Mouse (Mus musculus) liver, embryonic 14.5 days (tissue): Measurements from ENCODE around the gene Chp2. TPM values are rescaled to one million over a fixed set of nuclear protein-coding genes. Genes with fewer than 3 reads are reported as not detected.

Experiments used
- ATAC-seq: fragments of 200-750 bp; cut with Nextera tagmentation; 2 replicates; pipeline ENCODE4 v1.8.0; 2017; ENCODE audit warnings: moderate number of reproducible peaks, mild to moderate bottlenecking, moderate library complexity; ENCODE audit not compliant: insufficient read depth
- DNase-seq, 3 experiments: peaks; one replicate each; pipeline ENCODE4 v3.0.0-alpha.2; 2012 to 2013; ENCODE audit warnings: low read depth in 3 of 3, low spot score in 3 of 3
- H3K27ac ChIP-seq: fragments of 300-500 bp; sonication (generic); 2 replicates; pipeline ENCODE4 v1.5.1; 2014; ENCODE audit warnings: moderate library complexity, mild to moderate bottlenecking, control low read depth, inconsistent platforms
- H3K27me3 ChIP-seq: fragments of 300-500 bp; sonication (generic); 2 replicates; pipeline ENCODE4 v1.6.1; 2014; ENCODE audit warnings: mild to moderate bottlenecking, low read length, moderate library complexity; ENCODE audit not compliant: control insufficient read depth, insufficient read depth
- H3K36me3 ChIP-seq: fragments of 300-500 bp; sonication (generic); replicated peaks from 2 replicates; pipeline ENCODE4 v1.6.1; 2014; ENCODE audit warnings: low read depth; ENCODE audit not compliant: control insufficient read depth, insufficient read depth
- H3K4me1 ChIP-seq, 2 experiments: fragments of 200-500 bp in 1 of 2; fragments of 300-500 bp in 1 of 2; sonication (generic) in 1 of 2; replicated peaks; 2 replicates each; pipeline ENCODE4 v1.6.1; 2012 to 2014; ENCODE audit warnings: antibody characterized with exemption in 1 of 2, inconsistent platforms in 1 of 2, low read length in 1 of 2; ENCODE audit not compliant: control insufficient read depth in 2 of 2, insufficient read depth in 2 of 2
- H3K4me2 ChIP-seq: fragments of 300-500 bp; sonication (generic); 2 replicates; pipeline ENCODE4 v1.6.1; 2014; ENCODE audit warnings: low read depth, mild to moderate bottlenecking, control low read depth, moderate library complexity
- H3K4me3 ChIP-seq, 2 experiments: fragments of 200-500 bp in 1 of 2; fragments of 300-500 bp in 1 of 2; sonication (generic) in 1 of 2; 2 replicates each; pipeline ENCODE4 v1.5.1; 2012 to 2014; ENCODE audit warnings: low read depth in 2 of 2, low read length in 2 of 2, mild to moderate bottlenecking in 2 of 2, control low read depth in 1 of 2, inconsistent platforms in 1 of 2, moderate library complexity in 1 of 2; ENCODE audit not compliant: insufficient read depth in 1 of 2
- H3K9ac ChIP-seq: fragments of 300-500 bp; sonication (generic); replicated peaks from 2 replicates; pipeline ENCODE4 v1.6.1; 2014; ENCODE audit warnings: mild to moderate bottlenecking, control low read depth, moderate library complexity
- H3K9me3 ChIP-seq: fragments of 300-500 bp; sonication (generic); 2 replicates; pipeline ENCODE4 v1.6.1; 2016; ENCODE audit warnings: low read length, mixed read lengths; ENCODE audit not compliant: control insufficient read depth
- CTCF ChIP-seq: IDR thresholded peaks from 2 replicates; pipeline ENCODE4 v1.5.1; 2016; ENCODE audit warnings: antibody characterized with exemption, low read depth, control low read depth
- EP300 ChIP-seq: IDR thresholded peaks from 2 replicates; pipeline ENCODE4 v1.6.1; 2016; ENCODE audit warnings: antibody characterized with exemption, low read depth
- WGBS: fragments of 180-500 bp; shearing (Covaris S2); extraction: QIAGEN DNeasy Blood & Tissue Kit; methylation state at CpG from one replicate; pipeline ENCODE4 v1.1.7; 2014; ENCODE audit not compliant: insufficient replicate concordance; 5-methylcytosine and 5-hydroxymethylcytosine counted together
- polyA plus RNA-seq, 2 experiments: library from polyadenylated mRNA; depleted of rRNA in 1 of 2; stranded (reverse) in 1 of 2; unstranded in 1 of 2; fragments of >200 nt; fragmentation: Nextera tagmentation in 1 of 2; extraction: Ambion mirVana in 1 of 2; gene quantifications; 2 replicates each; pipeline versions ENCODE4 v1.2.1 to v1.2.3; 2012 to 2014

The Chp2 gene
- polyA plus RNA-seq, 2 experiments, result 0.50 to 1.4 TPM

DNA sequence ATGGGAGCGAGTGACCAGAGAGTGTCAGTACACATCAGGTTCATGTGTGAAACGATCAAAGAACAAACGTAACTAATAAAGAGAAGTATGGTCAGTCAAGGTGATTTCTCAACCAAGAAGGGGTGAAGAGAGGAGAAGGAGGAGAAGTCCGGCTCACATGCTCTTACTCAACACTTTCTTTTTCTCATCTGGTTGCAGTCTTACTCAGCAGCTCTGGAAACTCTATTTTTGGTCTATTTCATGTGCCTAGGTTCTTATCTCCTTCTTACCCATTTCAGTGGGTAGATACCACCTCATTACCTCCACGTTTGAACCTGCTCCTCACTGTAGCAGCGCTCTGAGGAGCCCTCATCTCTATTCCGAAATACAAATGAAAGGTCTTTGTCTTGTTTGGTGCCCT lies 37.4 kb downstream of the Chp2 start:
- TF ChIP-seq CTCF, result no peak
- no peak for TF ChIP-seq EP300
- Histone ChIP-seq H3K27me3 (no peaks in the 10 kb centered on the region), H3K9me3 (no peaks in the 10 kb centered on the region), H3K9ac (no peak overlapping the region), H3K4me1 (no peaks in the 10 kb centered on the region; a peak in 2 of 4 replicates), H3K36me3 (no peaks in the 10 kb centered on the region), H3K4me2 (no peak overlapping the region), H3K4me3 (no peak overlapping the region), H3K27ac (no peak overlapping the region)
- no peak for DNase-seq
- ATAC-seq, result no peak
- 44% methylated on average over 7 of the region's 7 CpGs for WGBS

DNA sequence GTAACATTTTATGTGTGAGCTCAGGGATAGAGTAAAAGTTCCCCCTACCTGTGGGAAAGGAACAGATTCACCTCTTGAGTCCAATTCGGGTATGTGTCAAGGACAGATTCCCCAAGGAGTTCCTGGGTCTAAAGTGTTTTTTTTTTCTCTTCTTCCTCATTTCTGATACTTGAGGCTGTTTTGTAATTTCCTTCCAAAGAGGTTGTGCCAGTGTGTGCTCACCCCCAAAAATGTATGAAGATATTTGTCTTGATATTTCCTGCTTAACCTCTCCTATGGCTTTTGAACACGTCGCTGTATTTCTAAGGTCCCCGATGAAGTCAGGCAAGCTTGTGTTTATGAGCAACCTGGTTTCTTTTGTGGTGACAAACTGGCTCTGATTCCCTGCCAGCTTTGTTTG lies 39.2 kb downstream of the Chp2 start:
- H3K9me3 ChIP-seq, result no peaks in the 10 kb centered on the region
- DNase-seq, result no peak
- H3K4me1 ChIP-seq, result no peaks in the 10 kb centered on the region; a peak in 2 of 4 replicates
- 51% methylated on average over 4 of the region's 4 CpGs for WGBS
- no peaks in the 10 kb centered on the region for H3K36me3 ChIP-seq
- H3K27ac ChIP-seq, result no peak overlapping the region
- ATAC-seq, result no peak
- no peaks in the 10 kb centered on the region for H3K27me3 ChIP-seq
- H3K9ac ChIP-seq, result no peak overlapping the region
- no peak overlapping the region for H3K4me3 ChIP-seq
- H3K4me2 ChIP-seq, result no peak overlapping the region
- no peak for TF ChIP-seq EP300
- TF ChIP-seq CTCF, result no peak

DNA sequence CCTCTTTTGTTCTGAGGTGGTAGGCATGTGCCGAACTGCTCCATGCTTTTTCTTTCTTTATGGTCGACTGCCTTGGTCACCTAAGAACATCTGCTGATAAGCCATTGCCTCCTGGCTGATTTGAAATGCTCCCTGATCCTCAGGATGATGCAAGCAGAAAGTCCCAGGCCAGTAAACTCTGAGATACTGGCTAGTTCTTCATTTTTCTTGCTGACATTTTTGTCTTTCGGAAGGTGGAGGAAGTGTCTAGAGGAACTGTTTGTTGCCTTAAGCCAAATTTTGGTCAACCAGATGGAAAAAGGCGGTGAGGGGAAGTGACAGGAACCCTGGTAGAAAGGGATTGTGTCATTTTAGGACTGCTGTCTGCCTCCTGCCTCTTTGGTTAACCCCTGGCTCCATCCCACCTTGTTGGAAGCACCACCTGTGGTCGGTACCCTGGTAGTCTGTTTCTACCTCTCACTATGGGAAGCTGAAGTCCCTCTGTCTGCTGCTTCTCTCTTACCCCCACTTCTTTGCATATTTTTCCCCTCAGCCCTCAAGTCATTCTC lies 40.8 kb downstream of the Chp2 start:
- H3K9ac ChIP-seq, result no peak overlapping the region
- ATAC-seq (no peak), DNase-seq (no peak)
- no peaks in the 10 kb centered on the region; a peak in 2 of 4 replicates for H3K4me1 ChIP-seq
- H3K27ac ChIP-seq, result no peak overlapping the region
- H3K27me3 ChIP-seq, result no peaks in the 10 kb centered on the region
- WGBS, result 33% methylated on average over 5 of the region's 5 CpGs
- H3K4me3 ChIP-seq, result no peak overlapping the region
- H3K4me2 ChIP-seq, result no peak overlapping the region
- TF ChIP-seq CTCF (no peak), EP300 (no peak)
- H3K9me3 ChIP-seq, result no peaks in the 10 kb centered on the region
- H3K36me3 ChIP-seq, result no peaks in the 10 kb centered on the region

DNA sequence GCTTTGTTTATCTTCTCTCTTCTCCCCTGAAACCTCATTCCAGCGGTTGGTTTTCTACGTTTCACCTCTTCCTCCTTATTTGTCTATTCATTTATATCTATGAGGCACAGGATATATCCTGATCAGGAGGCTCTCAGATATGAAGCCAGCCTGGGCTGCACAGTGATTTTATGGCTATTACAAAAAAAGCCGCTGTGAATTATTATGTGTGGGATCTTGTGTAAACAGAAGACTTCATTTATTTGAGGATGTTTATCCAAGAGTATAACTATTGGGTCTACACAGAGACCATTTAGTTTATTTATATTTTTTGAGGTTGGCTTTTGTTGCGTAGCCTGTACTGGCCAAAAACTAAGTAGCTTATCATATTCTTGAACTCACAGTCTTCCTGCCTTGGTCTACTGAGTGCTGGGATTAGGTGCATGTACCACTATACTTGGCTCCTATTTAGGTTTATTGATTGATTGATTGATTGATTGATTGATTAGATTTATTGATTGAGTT lies 49.7 kb downstream of the Chp2 start:
- no peak overlapping the region for H3K4me3 ChIP-seq
- H3K27me3 ChIP-seq, result no peaks in the 10 kb centered on the region
- 56% methylated on average over 4 of the region's 4 CpGs for WGBS
- no peak overlapping the region for H3K9ac ChIP-seq
- no peak overlapping the region for H3K4me2 ChIP-seq
- no peak overlapping the region for H3K27ac ChIP-seq
- TF ChIP-seq EP300, result no peak
- TF ChIP-seq CTCF, result no peak
- H3K9me3 ChIP-seq, result no peaks in the 10 kb centered on the region
- H3K36me3 ChIP-seq, result no peaks in the 10 kb centered on the region
- no peaks in the 10 kb centered on the region for H3K4me1 ChIP-seq
- DNase-seq, result no peak
- no peak for ATAC-seq

DNA sequence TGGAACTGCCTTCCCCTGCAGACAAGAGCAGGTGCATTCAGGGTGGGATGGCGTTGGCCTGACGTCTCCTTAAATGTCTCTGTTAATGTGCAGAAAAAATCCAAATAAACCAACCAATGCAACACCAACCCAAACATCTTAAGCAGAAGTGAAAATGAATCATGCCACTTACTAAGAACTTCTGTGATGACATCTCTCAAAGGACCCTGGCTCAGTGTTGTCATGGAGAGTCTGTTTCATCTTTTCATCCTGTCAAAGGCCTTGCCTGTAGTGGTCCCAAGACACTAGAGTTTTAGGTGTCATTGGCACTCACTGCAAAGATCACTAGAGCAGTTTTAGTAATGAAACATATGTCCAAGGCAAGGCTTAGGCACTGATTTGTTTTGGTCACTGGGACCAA lies 53.0 kb downstream of the Chp2 start:
- Histone ChIP-seq H3K4me2 (no peak overlapping the region), H3K9ac (no peak overlapping the region), H3K9me3 (no peaks in the 10 kb centered on the region), H3K27ac (no peak overlapping the region), H3K36me3 (no peaks in the 10 kb centered on the region), H3K4me1 (no peaks in the 10 kb centered on the region), H3K27me3 (no peaks in the 10 kb centered on the region), H3K4me3 (no peak overlapping the region)
- DNase-seq (no peak), ATAC-seq (no peak)
- TF ChIP-seq CTCF, result no peak
- TF ChIP-seq EP300, result no peak
- WGBS, result 59% methylated on average over 2 of the region's 2 CpGs

Other genes starting within 250 kb of the Chp2 start
- gene Cog7, start 237.8 kb upstream of the Chp2 start, polyA plus RNA-seq (2012; rRNA removed), result 5.6 and 7.2 TPM in 2 replicates
- gene Cog7, start 237.8 kb upstream of the Chp2 start, polyA plus RNA-seq (2014; fragmentation: Nextera tagmentation; extraction: Ambion mirVana), result 4.7 and 4.8 TPM in 2 replicates
- gene Gga2, start 198.3 kb upstream of the Chp2 start, polyA plus RNA-seq (2012; rRNA removed), result 21.9 and 23.5 TPM in 2 replicates
- gene Gga2, start 198.3 kb upstream of the Chp2 start, polyA plus RNA-seq (2014; fragmentation: Nextera tagmentation; extraction: Ambion mirVana), result 18.2 and 21.4 TPM in 2 replicates
- 11.3 and 11.7 TPM in 2 replicates for gene Ubfd1, start 152.3 kb upstream of the Chp2 start, polyA plus RNA-seq (2012; rRNA removed)
- 16.9 and 20.5 TPM in 2 replicates for gene Ubfd1, start 152.3 kb upstream of the Chp2 start, polyA plus RNA-seq (2014; fragmentation: Nextera tagmentation; extraction: Ambion mirVana)
- 3.7 and 4.0 TPM in 2 replicates for gene Ears2, start 152.2 kb upstream of the Chp2 start, polyA plus RNA-seq (2012; rRNA removed)
- gene Ears2, start 152.2 kb upstream of the Chp2 start, polyA plus RNA-seq (2014; fragmentation: Nextera tagmentation; extraction: Ambion mirVana), result 6.9 and 7.9 TPM in 2 replicates
- 32.6 and 58.5 TPM in 2 replicates for gene Ndufab1, start 117.6 kb upstream of the Chp2 start, polyA plus RNA-seq (2012; rRNA removed)
- gene Ndufab1, start 117.6 kb upstream of the Chp2 start, polyA plus RNA-seq (2014; fragmentation: Nextera tagmentation; extraction: Ambion mirVana), result 419 and 440 TPM in 2 replicates
- gene Palb2, start 86.5 kb upstream of the Chp2 start, polyA plus RNA-seq (2012; rRNA removed), result 8.7 and 9.4 TPM in 2 replicates
- 10.7 and 13.9 TPM in 2 replicates for gene Palb2, start 86.5 kb upstream of the Chp2 start, polyA plus RNA-seq (2014; fragmentation: Nextera tagmentation; extraction: Ambion mirVana)
- gene Dctn5, start 86.5 kb upstream of the Chp2 start, polyA plus RNA-seq (2012; rRNA removed), result 29.6 and 32.6 TPM in 2 replicates
- gene Dctn5, start 86.5 kb upstream of the Chp2 start, polyA plus RNA-seq (2014; fragmentation: Nextera tagmentation; extraction: Ambion mirVana), result 38.5 and 39.0 TPM in 2 replicates
- gene Plk1, start 60.1 kb upstream of the Chp2 start, polyA plus RNA-seq (2012; rRNA removed), result 53.5 and 59.6 TPM in 2 replicates
- gene Plk1, start 60.1 kb upstream of the Chp2 start, polyA plus RNA-seq (2014; fragmentation: Nextera tagmentation; extraction: Ambion mirVana), result 77.0 and 87.0 TPM in 2 replicates
- 0.01 TPM in 1 of 2 replicates, not detected in the other for gene Ern2, start 33.3 kb upstream of the Chp2 start, polyA plus RNA-seq (2012; rRNA removed)
- gene Ern2, start 33.3 kb upstream of the Chp2 start, polyA plus RNA-seq (2014; fragmentation: Nextera tagmentation; extraction: Ambion mirVana), result not detected in 2 replicates
- gene Prkcb, start 69.3 kb downstream of the Chp2 start, polyA plus RNA-seq (2012; rRNA removed), result 1.6 TPM in 2 replicates
- 2.3 and 2.4 TPM in 2 replicates for gene Prkcb, start 69.3 kb downstream of the Chp2 start, polyA plus RNA-seq (2014; fragmentation: Nextera tagmentation; extraction: Ambion mirVana)